Mouse (Mus musculus) limb, embryonic 11.5 days (tissue): ENCODE measurements around the gene Cuedc1. TPM values are rescaled to one million over a fixed set of nuclear protein-coding genes. Genes with fewer than 3 reads are reported as not detected.

Experiments
- ATAC-seq: fragments of 200-750 bp; cut with Nextera tagmentation; 2 replicates; pipeline ENCODE4 v1.8.0; 2017; ENCODE audit warnings: low read depth; ENCODE audit not compliant: insufficient number of reproducible peaks, low FRiP score, low TSS enrichment
- DNase-seq: peaks from one replicate; pipeline ENCODE4 v3.0.0-alpha.2; 2015; ENCODE audit warnings: low spot score
- H3K27ac ChIP-seq: fragments of 300-500 bp; sonication (generic); replicated peaks from 2 replicates; pipeline ENCODE4 v1.5.1; 2014; ENCODE audit warnings: low read depth, mild to moderate bottlenecking, low read length
- H3K27me3 ChIP-seq: fragments of 300-500 bp; sonication (generic); 2 replicates; pipeline ENCODE4 v1.6.1; 2014; ENCODE audit warnings: mild to moderate bottlenecking, low read length, mixed read lengths; ENCODE audit not compliant: control insufficient read depth, insufficient read depth
- H3K36me3 ChIP-seq: fragments of 300-500 bp; sonication (generic); 2 replicates; pipeline ENCODE4 v1.6.1; 2014; ENCODE audit warnings: mild to moderate bottlenecking, low read length, moderate library complexity, mixed read lengths; ENCODE audit not compliant: control insufficient read depth, insufficient read depth
- H3K4me1 ChIP-seq: fragments of 300-500 bp; sonication (generic); 2 replicates; pipeline ENCODE4 v1.6.1; 2014; ENCODE audit warnings: low read length, mixed read lengths; ENCODE audit not compliant: control insufficient read depth, insufficient read depth
- H3K4me2 ChIP-seq: fragments of 300-500 bp; sonication (generic); 2 replicates; pipeline ENCODE4 v1.6.1; 2014; ENCODE audit warnings: low read depth, mild to moderate bottlenecking, moderate library complexity; ENCODE audit not compliant: severe bottlenecking
- H3K4me3 ChIP-seq: fragments of 300-500 bp; sonication (generic); 2 replicates; pipeline ENCODE4 v1.5.1; 2014; ENCODE audit warnings: low read depth, low read length
- H3K9ac ChIP-seq: fragments of 300-500 bp; sonication (generic); 2 replicates; pipeline ENCODE4 v1.6.1; 2014; ENCODE audit warnings: mild to moderate bottlenecking, low read length
- H3K9me3 ChIP-seq: fragments of 300-500 bp; sonication (generic); 2 replicates; pipeline ENCODE4 v1.6.1; 2016; ENCODE audit warnings: low read length; ENCODE audit not compliant: control insufficient read depth
- WGBS: fragments of 180-500 bp; shearing (Covaris S2); extraction: QIAGEN DNeasy Blood & Tissue Kit; methylation state at CpG from one replicate; pipeline ENCODE4 v1.1.7; 2014; 5-methylcytosine and 5-hydroxymethylcytosine counted together
- polyA plus RNA-seq: library from polyadenylated mRNA; unstranded; fragments of >200 nt; fragmentation: Nextera tagmentation; extraction: Ambion mirVana; gene quantifications from 2 replicates; pipeline ENCODE4 v1.2.1, GENCODE M21; 2014

Cuedc1 gene
- polyA plus RNA-seq, 1 experiment from 2014 or later, result 14.3 TPM

DNA sequence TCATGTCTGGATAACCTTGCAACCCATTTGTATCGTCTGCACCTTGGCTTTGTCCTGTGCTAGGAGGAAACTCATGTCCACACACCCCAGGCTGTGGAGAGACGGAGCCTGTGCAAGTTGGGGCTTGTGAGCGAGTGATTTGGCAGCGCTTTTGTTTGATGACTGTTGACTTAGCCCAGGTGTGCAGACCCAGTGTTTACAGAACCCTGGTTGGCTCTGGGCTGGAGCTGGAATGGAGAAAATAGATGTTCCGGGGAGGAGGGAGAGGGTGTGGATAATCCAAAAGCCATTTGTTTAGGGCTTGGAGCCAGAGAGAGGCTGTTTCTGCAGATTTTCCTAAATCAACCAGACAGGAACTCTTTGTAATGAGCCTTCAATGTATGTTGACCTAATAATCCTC, 56.0 kb downstream of the Cuedc1 start:
- Histone ChIP-seq H3K4me1 (peaks cover 43% of the 10 kb centered on the region), H3K27me3 (no peaks in the 10 kb centered on the region), H3K27ac (no peak overlapping the region), H3K4me3 (no peak overlapping the region), H3K36me3 (no peaks in the 10 kb centered on the region), H3K9me3 (no peaks in the 10 kb centered on the region), H3K9ac (no peak overlapping the region), H3K4me2 (no peak overlapping the region)
- ATAC-seq, result no peak
- DNase-seq, result peak; percentile 37
- 65% methylated on average over 5 of the region's 5 CpGs for WGBS

DNA sequence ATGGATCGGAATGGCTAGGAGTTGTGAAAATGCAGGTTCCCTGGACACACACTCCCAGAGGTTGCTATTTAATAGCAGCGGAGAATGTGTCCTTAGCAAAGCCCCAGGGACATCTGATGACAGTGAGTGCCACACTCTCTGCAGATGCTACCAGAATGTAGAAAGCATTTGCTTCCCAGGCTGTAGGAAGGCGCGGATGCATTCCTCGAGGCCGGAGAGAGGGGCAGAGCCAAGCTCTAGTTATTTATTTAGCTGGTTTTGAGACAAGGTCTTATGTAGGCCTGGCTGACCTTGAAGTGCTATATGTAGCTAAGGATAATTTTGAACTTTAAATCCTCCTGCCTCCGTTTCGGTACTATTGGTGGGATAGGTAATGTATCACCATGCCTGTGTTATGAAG, 56.6 kb downstream of the Cuedc1 start:
- DNase-seq (no peak), ATAC-seq (no peak)
- WGBS, result 78% methylated on average over 8 of the region's 8 CpGs
- Histone ChIP-seq H3K27ac (no peak overlapping the region), H3K9me3 (no peaks in the 10 kb centered on the region), H3K9ac (no peak overlapping the region), H3K27me3 (no peaks in the 10 kb centered on the region), H3K4me1 (peaks cover 42% of the 10 kb centered on the region), H3K4me3 (no peak overlapping the region), H3K4me2 (no peak overlapping the region), H3K36me3 (no peaks in the 10 kb centered on the region)

DNA sequence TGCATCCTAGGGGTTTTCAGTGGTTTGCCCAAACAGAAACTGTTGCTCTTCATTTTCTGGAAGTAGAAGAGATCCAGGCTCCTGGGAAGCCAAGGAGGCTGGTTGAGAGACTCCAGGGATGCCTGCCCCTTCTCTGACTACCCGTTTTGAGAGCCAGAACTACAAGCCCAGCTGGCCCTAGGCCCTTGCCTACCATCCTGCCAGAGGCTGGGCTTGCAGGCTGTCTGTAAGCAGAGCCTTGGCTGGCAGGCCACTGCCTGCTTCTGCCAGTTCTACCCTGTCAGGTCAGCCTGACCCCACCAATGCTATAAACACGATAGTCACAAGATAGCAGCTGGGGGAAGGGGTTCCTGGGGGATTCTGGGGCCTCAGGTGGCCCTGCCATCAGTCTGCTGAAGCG, 57.6 kb downstream of the Cuedc1 start:
- no peaks in the 10 kb centered on the region for H3K36me3 ChIP-seq
- DNase-seq (no peak), ATAC-seq (no peak)
- WGBS, result 51% methylated on average over 3 of the region's 3 CpGs
- H3K4me1 ChIP-seq, result peaks cover 50% of the 10 kb centered on the region
- H3K27me3 ChIP-seq, result no peaks in the 10 kb centered on the region
- no peaks in the 10 kb centered on the region for H3K9me3 ChIP-seq
- no peak overlapping the region for H3K4me2 ChIP-seq
- H3K27ac ChIP-seq, result no peak overlapping the region; the same call in 1 of the 2 replicates
- no peak overlapping the region for H3K4me3 ChIP-seq
- no peak overlapping the region for H3K9ac ChIP-seq

DNA sequence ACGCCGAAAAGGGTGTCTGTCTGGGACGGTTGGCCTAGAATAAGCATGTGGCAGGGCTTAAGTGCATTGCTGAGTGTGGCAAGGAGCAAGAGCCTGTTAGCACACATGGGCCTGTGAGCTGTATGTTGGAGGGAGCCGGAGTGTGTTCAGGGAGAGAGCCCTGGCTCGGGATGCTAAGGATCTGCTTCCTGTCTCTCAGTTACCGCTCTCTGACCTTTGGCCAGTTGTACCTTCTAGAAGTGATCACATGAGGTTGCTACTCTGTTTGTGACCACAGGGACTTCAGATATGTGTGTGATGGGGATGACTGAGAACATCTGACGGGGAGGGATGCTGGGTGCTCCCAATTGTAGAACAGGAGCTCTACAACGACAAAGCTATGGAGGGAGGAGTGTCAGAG, 58.1 kb downstream of the Cuedc1 start:
- Histone ChIP-seq H3K4me1 (peaks cover 54% of the 10 kb centered on the region), H3K9me3 (no peaks in the 10 kb centered on the region), H3K4me3 (no peak overlapping the region), H3K36me3 (no peaks in the 10 kb centered on the region), H3K9ac (no peak overlapping the region), H3K27ac (no peak overlapping the region), H3K4me2 (no peak overlapping the region), H3K27me3 (no peaks in the 10 kb centered on the region)
- peak; percentile 29 for DNase-seq
- ATAC-seq, result no peak
- 43% methylated on average over 8 of the region's 8 CpGs for WGBS

DNA sequence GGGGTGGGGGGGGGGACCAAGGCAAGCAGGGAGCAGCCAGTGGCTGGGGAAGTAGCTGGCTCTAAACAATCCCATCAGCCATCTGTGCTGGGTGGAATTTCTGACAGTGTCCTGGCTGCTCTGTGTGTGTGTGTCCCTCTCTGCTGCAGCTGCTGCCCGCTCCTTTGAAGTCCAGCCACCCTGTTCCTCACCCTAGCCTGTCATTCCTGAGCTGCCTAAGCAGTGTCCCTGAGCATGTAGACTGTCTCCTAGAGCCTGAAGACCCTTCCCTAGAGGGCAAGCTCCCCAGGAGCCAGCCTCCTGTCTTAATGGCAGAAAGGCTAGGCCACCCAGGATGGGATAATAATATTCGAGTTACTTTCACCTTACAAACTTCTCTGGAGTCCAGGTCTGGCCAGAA, 58.5 kb downstream of the Cuedc1 start:
- no peak overlapping the region for H3K4me3 ChIP-seq
- no peak overlapping the region for H3K27ac ChIP-seq
- no peaks in the 10 kb centered on the region for H3K36me3 ChIP-seq
- ATAC-seq (no peak), DNase-seq (peak; percentile 36)
- H3K4me2 ChIP-seq, result peak overlapping the region; percentile 13; the same call in 1 of the 2 replicates
- no peaks in the 10 kb centered on the region for H3K27me3 ChIP-seq
- H3K9ac ChIP-seq, result no peak overlapping the region; the same call in 1 of the 2 replicates
- 24% methylated on average over 2 of the region's 2 CpGs for WGBS
- H3K4me1 ChIP-seq, result peaks cover 52% of the 10 kb centered on the region
- H3K9me3 ChIP-seq, result no peaks in the 10 kb centered on the region

DNA sequence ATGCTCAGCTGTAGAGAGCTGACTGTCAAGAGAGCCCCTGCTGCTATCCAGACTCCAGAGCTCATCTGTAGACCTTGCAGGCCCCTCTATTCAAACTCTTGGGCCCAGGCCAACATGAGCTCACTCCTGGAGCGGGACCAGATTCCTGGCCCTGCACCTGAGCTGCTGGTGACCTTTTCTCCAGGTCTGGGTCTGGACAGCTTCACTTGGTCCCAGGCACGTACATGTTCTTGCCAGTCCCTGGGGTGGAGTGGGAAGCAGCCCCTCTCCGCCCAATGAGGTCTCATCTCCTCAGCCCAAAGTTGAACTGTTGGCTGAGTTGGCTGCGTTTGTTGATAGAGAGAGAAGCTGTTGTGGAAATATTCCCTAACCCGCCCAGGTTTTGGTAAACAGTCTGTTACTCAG, 61.0 kb downstream of the Cuedc1 start:
- no peaks in the 10 kb centered on the region for H3K36me3 ChIP-seq
- H3K27me3 ChIP-seq, result no peaks in the 10 kb centered on the region
- H3K4me1 ChIP-seq, result peaks cover 56% of the 10 kb centered on the region
- H3K9me3 ChIP-seq, result no peaks in the 10 kb centered on the region
- ATAC-seq, result no peak
- no peak overlapping the region for H3K4me3 ChIP-seq
- peak overlapping the region; percentile 9; the same call in 1 of the 2 replicates for H3K9ac ChIP-seq
- no peak overlapping the region for H3K27ac ChIP-seq
- WGBS, result 72% methylated on average over 5 of the region's 5 CpGs
- DNase-seq, result no peak
- H3K4me2 ChIP-seq, result no peak overlapping the region

DNA sequence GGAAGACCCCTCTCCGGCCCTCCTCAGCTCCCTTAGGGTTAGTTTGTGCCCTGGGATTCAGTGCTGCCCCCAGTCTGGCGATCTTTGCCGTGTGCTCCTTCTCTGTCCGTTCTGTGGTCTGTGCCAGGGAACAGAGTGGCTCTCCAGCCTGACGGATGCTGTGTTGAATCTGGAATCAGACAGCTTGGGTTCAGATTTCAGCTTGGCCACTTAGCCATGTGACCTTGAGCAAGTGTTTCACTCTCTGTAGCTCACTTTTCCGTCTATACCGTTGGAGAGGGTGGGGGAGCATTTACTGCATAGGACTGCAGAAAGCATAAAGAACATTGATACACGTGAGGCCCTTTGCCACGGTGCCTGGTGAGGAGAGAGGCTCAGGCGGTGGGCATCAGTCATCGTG, 61.5 kb downstream of the Cuedc1 start:
- Histone ChIP-seq H3K36me3 (no peaks in the 10 kb centered on the region), H3K4me3 (no peak overlapping the region), H3K27me3 (no peaks in the 10 kb centered on the region), H3K27ac (no peak overlapping the region), H3K9ac (no peak overlapping the region; the same call in 1 of the 2 replicates), H3K9me3 (no peaks in the 10 kb centered on the region), H3K4me2 (no peak overlapping the region), H3K4me1 (peaks cover 53% of the 10 kb centered on the region)
- 60% methylated on average over 11 of the region's 11 CpGs for WGBS
- ATAC-seq (no peak), DNase-seq (no peak)

DNA sequence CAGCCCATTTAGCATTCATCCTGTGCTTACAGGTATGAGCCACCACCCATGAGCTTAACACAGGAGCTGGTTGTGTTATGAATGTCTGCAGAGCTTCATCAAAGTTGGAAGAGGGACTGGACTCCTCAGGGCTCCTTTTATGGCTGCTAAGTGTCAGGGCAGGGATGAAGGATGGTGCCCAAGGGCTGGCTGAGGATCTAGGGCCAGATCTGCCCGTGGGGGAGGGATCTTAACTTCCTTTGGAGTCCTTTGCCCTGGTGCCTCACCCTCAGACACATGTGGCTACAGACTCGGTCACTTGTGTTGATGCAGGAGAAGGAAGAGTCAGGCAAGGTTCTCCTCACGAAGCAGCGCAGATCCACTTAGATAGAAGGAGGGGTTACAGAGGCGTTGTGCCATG, 62.5 kb downstream of the Cuedc1 start:
- no peak overlapping the region for H3K9ac ChIP-seq
- H3K9me3 ChIP-seq, result no peaks in the 10 kb centered on the region
- 27% methylated on average over 5 of the region's 5 CpGs for WGBS
- ATAC-seq, result no peak
- no peaks in the 10 kb centered on the region for H3K27me3 ChIP-seq
- H3K27ac ChIP-seq, result no peak overlapping the region
- no peak overlapping the region for H3K4me2 ChIP-seq
- H3K4me3 ChIP-seq, result no peak overlapping the region
- H3K4me1 ChIP-seq, result peaks cover 60% of the 10 kb centered on the region
- H3K36me3 ChIP-seq, result no peaks in the 10 kb centered on the region
- DNase-seq, result no peak

DNA sequence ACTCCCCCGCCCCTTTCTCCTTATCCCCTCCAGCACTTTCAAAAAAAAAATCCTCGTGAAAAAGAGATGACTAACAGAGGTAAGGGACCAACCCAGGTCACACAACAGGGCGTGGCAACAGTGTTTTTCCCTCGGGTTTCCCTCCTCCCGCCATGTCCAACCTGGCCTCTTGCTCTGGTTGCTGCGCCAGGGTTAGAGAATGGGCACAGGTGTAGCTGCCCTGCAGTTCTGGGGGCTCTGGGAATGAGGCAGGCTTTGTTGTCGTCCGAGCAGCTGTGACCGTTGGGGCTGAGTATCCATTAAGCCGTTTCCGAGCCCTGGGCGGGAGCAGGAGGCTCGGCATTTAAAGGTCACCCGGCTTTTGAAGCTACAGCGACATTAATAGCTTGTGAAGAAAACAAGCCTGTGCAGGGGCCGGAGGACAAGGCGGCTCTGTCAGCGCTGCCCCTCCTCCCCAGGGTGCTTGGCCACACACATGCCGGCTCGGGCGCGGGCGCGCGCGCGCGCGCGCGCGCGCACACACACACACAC, 63.3 kb downstream of the Cuedc1 start:
- peak overlapping the region; percentile 69 for H3K27ac ChIP-seq
- H3K4me1 ChIP-seq, result peaks cover 59% of the 10 kb centered on the region
- H3K27me3 ChIP-seq, result no peaks in the 10 kb centered on the region
- WGBS, result under 1% methylated on average over 25 of the region's 33 CpGs
- peak overlapping the region; percentile 20 for H3K4me3 ChIP-seq
- peak overlapping the region; percentile 62 for H3K4me2 ChIP-seq
- H3K9me3 ChIP-seq, result no peaks in the 10 kb centered on the region
- ATAC-seq, result peak; percentile 74
- peak overlapping the region; percentile 38 for H3K9ac ChIP-seq
- peak; percentile 85 for DNase-seq
- H3K36me3 ChIP-seq, result no peaks in the 10 kb centered on the region
